Mouse (Mus musculus): ENCODE measurements around the gene Rnf24.

DNA sequence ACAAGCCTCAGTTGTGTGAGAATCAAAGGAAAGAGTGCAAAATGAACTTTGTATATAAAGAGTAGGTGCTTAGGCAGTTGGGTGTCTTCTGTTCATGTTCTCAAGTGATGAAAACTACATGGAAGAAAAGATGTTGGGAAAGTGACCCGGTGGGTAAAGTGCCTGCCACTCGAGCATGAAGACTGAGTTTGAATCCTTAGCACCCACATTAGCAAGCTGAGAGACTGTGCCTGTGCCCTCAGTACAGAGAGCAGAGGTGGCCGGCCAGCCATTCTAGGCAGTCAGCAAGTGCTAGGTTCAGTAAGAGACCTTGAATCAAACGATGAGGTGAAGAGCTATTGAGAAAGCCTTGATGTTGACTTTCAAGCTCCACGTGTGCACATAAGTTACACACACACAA is 76.0 kb downstream of the Rnf24 start:
- TF ChIP-seq CTCF (IDR thresholded peaks at IDR 0.05; ENCODE audit: borderline replicate concordance, insufficient read depth, low read length), result no peak
- no peak for TF ChIP-seq POLR2A (IDR thresholded peaks at IDR 0.05; ENCODE audit: low read depth, low read length)

Measured in embryonic fibroblast, embryonic 13.5 days (primary cell).